Mouse (Mus musculus): Measurements from ENCODE around the gene Fgfr2. TPM values are rescaled to one million over a fixed set of nuclear protein-coding genes. Genes with fewer than 3 reads are reported as not detected.

Gene Fgfr2
- polyA plus RNA-seq, 1 experiment from 2014 or later, result 110 TPM

DNA sequence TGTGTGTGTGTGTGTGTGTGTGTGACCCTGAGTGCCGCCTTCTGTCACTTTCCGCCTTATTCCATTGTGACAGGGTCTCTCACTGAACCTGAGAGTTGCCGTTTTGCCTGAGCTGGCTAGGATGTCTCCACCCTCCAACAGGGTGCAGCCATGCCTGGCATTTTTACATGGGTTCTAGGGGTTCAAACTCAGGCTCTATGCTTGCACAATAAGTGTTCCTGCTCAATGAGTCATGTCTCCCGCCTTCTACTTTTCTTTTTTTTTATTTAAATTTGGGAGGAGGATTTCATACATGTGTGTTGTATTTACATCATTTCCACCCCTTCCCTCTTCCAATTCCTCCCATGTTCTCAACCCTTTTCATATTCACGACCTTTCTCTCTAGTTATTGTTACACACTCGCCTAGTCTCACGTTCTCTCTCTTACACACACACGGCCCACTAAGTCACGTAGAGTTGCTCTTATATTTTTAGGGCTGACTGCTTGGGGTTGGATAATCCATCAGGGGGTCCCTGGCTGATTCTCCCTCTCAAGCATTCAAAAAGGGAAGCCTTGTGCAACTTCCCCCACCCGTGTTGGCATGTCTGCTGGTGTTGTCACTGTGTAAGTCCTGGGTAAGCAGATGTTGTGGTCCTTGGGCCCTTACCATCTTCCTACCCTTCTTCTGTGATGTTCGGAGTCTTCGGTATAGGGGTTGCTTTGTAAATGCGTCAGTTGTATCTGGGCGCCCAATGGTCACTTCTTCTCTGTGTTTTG is 432.3 kb downstream of the Fgfr2 start:
- 84% methylated on average over 14 of the region's 14 CpGs for WGBS
- Histone ChIP-seq H3K4me1 (ENCODE audit: insufficient read depth, low read depth, low read length) (peaks cover 31% of the 10 kb centered on the region), H3K4me2 (replicated peaks; ENCODE audit: low read depth, low read length) (no peak overlapping the region), H3K27ac (ENCODE audit: low read length) (no peak overlapping the region), H3K27me3 (replicated peaks; ENCODE audit: insufficient read depth, low read length) (no peaks in the 10 kb centered on the region), H3K4me3 (ENCODE audit: low read depth, low read length) (no peak overlapping the region), H3K9me3 (ENCODE audit: low read length) (no peaks in the 10 kb centered on the region), H3K36me3 (ENCODE audit: insufficient read depth, low read length) (no peaks in the 10 kb centered on the region), H3K9ac (replicated peaks; ENCODE audit: low read depth) (no peak overlapping the region)
- ATAC-seq (peak; percentile 44), DNase-seq (ENCODE audit: low spot score) (peak; percentile 52)
- TF ChIP-seq EP300 (IDR thresholded peaks at IDR 0.05) (no peak), CTCF (IDR thresholded peaks at IDR 0.05) (no peak)

DNA sequence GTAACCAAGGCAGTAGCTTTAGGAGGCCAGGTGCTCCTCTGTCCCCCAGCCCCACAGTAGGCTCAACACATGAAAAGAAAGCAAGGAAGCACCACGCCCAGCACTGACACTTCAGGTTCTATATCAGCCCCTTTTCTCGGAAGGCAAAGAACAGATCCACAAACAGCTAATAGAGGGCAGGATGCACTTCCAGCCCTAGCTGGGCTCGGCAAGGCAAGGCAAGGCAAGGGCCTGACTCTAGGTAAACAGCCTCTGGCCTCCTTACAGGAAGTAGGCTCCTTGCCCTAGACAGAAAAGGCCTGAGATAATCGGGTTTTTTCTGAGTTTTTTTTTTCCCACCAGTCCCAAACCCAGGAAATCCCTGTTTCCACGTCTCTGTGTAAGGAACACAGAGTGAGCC is 433.4 kb downstream of the Fgfr2 start:
- Histone ChIP-seq H3K27me3 (replicated peaks; ENCODE audit: insufficient read depth, low read length) (no peaks in the 10 kb centered on the region), H3K36me3 (ENCODE audit: insufficient read depth, low read length) (no peaks in the 10 kb centered on the region), H3K27ac (ENCODE audit: low read length) (peak overlapping the region; percentile 38; the same call in 1 of the 2 replicates), H3K9ac (replicated peaks; ENCODE audit: low read depth) (no peak overlapping the region), H3K9me3 (ENCODE audit: low read length) (no peaks in the 10 kb centered on the region), H3K4me3 (ENCODE audit: low read depth, low read length) (no peak overlapping the region), H3K4me1 (ENCODE audit: insufficient read depth, low read depth, low read length) (peaks cover 31% of the 10 kb centered on the region), H3K4me2 (replicated peaks; ENCODE audit: low read depth, low read length) (no peak overlapping the region)
- TF ChIP-seq EP300 (IDR thresholded peaks at IDR 0.05), result no peak
- no peak; the same call in 1 of the 2 replicates for TF ChIP-seq CTCF (IDR thresholded peaks at IDR 0.05)
- peak; percentile 20 for DNase-seq (ENCODE audit: low spot score)
- WGBS, result 29% methylated on average over 5 of the region's 5 CpGs
- 0 out of 2 replicates have a peak, but pooled peaks have one; percentile 15 for ATAC-seq

DNA sequence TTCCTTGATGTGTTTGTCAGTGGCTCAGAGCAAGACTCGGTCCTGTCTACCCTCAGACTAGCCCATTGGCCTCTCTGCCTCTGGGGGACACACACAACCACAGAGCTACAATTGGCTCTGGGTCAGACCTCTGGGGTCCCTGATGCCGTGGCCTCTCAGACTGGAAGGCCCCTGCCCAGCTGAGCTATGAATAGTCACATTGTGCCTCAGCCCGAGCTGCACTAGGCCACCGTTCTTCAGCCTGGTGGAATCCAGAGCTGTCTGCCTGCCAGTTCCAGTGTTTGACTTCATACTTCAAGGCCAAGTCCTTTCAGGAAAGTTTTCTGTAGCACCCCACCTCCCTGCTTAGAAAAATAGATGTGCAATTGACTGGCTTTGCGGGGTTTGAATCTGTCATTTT is 434.4 kb downstream of the Fgfr2 start:
- no peaks in the 10 kb centered on the region for H3K27me3 ChIP-seq (replicated peaks; ENCODE audit: insufficient read depth, low read length)
- 33% methylated on average over 5 of the region's 5 CpGs for whole genome bisulfite sequencing

DNA sequence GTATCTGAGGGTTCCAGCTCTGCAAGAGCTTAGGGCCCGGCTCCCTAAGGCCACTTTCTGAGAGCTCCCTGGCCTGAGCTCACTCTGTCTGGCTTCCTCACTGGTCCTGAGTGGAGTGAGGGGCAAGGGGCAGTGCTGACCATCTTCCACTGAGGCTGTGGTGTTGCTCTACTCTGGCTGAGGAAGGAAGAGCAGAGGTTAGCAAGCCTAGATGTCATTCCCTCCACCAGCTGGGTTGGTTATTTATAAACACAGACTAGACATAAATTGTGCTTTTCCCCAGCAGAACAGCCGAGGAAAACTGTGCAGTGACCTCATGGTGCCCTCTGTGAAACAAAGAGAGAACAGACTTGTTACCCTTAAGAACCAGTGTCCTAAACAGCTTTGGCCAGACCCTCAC is 435.3 kb downstream of the Fgfr2 start:
- peak; percentile 23 for ATAC-seq
- 29% methylated on average over 2 of the region's 2 CpGs for WGBS
- H3K27ac ChIP-seq (ENCODE audit: low read length), result no peak overlapping the region
- H3K9ac ChIP-seq (replicated peaks; ENCODE audit: low read depth), result no peak overlapping the region
- no peaks in the 10 kb centered on the region for H3K27me3 ChIP-seq (replicated peaks; ENCODE audit: insufficient read depth, low read length)
- H3K4me3 ChIP-seq (ENCODE audit: low read depth, low read length), result no peak overlapping the region
- TF ChIP-seq EP300 (IDR thresholded peaks at IDR 0.05) (no peak), CTCF (IDR thresholded peaks at IDR 0.05) (no peak)
- peak; percentile 23 for DNase-seq (ENCODE audit: low spot score)
- H3K4me2 ChIP-seq (replicated peaks; ENCODE audit: low read depth, low read length), result no peak overlapping the region
- no peaks in the 10 kb centered on the region for H3K9me3 ChIP-seq (ENCODE audit: low read length)
- no peaks in the 10 kb centered on the region for H3K36me3 ChIP-seq (ENCODE audit: insufficient read depth, low read length)
- peaks cover 31% of the 10 kb centered on the region for H3K4me1 ChIP-seq (ENCODE audit: insufficient read depth, low read depth, low read length)

More for the DNA sequence above, 434.4 kb downstream of the Fgfr2 start:
- Histone ChIP-seq H3K9ac (replicated peaks; ENCODE audit: low read depth) (no peak overlapping the region), H3K4me2 (replicated peaks; ENCODE audit: low read depth, low read length) (no peak overlapping the region), H3K4me3 (ENCODE audit: low read depth, low read length) (no peak overlapping the region), H3K4me1 (ENCODE audit: insufficient read depth, low read depth, low read length) (peaks cover 31% of the 10 kb centered on the region), H3K9me3 (ENCODE audit: low read length) (no peaks in the 10 kb centered on the region), H3K27ac (ENCODE audit: low read length) (peak overlapping the region; percentile 54; the same call in 1 of the 2 replicates), H3K36me3 (ENCODE audit: insufficient read depth, low read length) (no peaks in the 10 kb centered on the region)
- ATAC-seq (peak; percentile 51), DNase-seq (ENCODE audit: low spot score) (peak; percentile 52)
- TF ChIP-seq EP300 (IDR thresholded peaks at IDR 0.05) (no peak), CTCF (IDR thresholded peaks at IDR 0.05) (no peak)

DNA sequence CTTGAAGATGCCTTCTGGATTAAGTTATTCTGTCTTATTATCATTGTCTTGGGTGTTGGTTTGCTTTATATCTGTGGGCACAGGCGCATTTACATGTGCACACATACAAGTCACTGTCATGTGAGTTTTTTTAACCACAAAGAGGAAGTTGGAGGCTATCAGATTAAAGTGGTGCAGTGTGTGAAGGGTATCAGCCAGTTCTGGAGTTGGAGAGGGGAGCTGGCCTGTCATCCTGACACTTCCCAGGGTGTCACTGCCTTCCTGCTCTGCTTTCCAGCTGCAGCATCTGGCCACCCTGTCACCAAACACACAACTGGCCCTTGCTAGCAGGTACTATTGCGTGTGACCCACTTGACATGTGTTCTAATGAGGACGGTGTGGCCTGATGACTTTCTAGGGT is 436.6 kb downstream of the Fgfr2 start:
- no peak overlapping the region for H3K27ac ChIP-seq (ENCODE audit: low read length)
- H3K36me3 ChIP-seq (ENCODE audit: insufficient read depth, low read length), result no peaks in the 10 kb centered on the region
- no peak for ATAC-seq
- WGBS, result 86% methylated on average over 3 of the region's 3 CpGs
- no peaks in the 10 kb centered on the region for H3K27me3 ChIP-seq (replicated peaks; ENCODE audit: insufficient read depth, low read length)
- DNase-seq (ENCODE audit: low spot score), result peak; percentile 43
- no peak overlapping the region for H3K9ac ChIP-seq (replicated peaks; ENCODE audit: low read depth)
- no peak overlapping the region for H3K4me3 ChIP-seq (ENCODE audit: low read depth, low read length)
- no peak overlapping the region for H3K4me2 ChIP-seq (replicated peaks; ENCODE audit: low read depth, low read length)
- no peak for TF ChIP-seq EP300 (IDR thresholded peaks at IDR 0.05)
- TF ChIP-seq CTCF (IDR thresholded peaks at IDR 0.05), result no peak
- no peaks in the 10 kb centered on the region for H3K9me3 ChIP-seq (ENCODE audit: low read length)
- H3K4me1 ChIP-seq (ENCODE audit: insufficient read depth, low read depth, low read length), result peaks cover 31% of the 10 kb centered on the region

DNA sequence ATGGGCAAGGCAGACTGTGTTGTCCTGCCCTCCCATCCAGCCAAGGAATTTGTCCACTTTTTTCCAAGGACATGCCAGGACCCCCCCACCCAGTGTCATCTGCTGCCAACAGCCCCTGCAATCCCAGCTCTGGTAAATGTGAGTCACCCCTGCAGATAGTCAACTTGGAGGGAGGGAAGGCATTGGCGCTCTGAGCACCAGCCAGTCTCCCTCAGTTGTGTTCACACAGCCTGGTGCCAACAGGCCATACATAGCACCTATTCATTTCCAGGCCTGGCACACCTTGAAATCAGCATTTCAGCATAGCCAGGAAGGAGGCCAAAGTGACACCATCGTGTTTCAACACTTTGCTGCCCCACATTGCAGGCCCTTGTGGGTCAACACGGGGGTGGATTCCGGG is 439.2 kb downstream of the Fgfr2 start:
- Histone ChIP-seq H3K9ac (replicated peaks; ENCODE audit: low read depth) (no peak overlapping the region), H3K4me3 (ENCODE audit: low read depth, low read length) (no peak overlapping the region), H3K4me2 (replicated peaks; ENCODE audit: low read depth, low read length) (no peak overlapping the region), H3K36me3 (ENCODE audit: insufficient read depth, low read length) (no peaks in the 10 kb centered on the region), H3K4me1 (ENCODE audit: insufficient read depth, low read depth, low read length) (peaks cover 18% of the 10 kb centered on the region), H3K27ac (ENCODE audit: low read length) (no peak overlapping the region), H3K9me3 (ENCODE audit: low read length) (no peaks in the 10 kb centered on the region), H3K27me3 (replicated peaks; ENCODE audit: insufficient read depth, low read length) (no peaks in the 10 kb centered on the region)
- ATAC-seq (no peak), DNase-seq (ENCODE audit: low spot score) (no peak)
- 76% methylated on average over 4 of the region's 4 CpGs for WGBS
- TF ChIP-seq CTCF (IDR thresholded peaks at IDR 0.05), result no peak
- no peak for TF ChIP-seq EP300 (IDR thresholded peaks at IDR 0.05)
